Mouse (Mus musculus): ENCODE data around the gene Arhgap36. TPM values are rescaled to one million over a fixed set of nuclear protein-coding genes. Genes with fewer than 3 reads are reported as not detected.

The Arhgap36 gene
- polyA plus RNA-seq (2012), result 0.20 TPM in 1 of 2 replicates, not detected in the other

DNA sequence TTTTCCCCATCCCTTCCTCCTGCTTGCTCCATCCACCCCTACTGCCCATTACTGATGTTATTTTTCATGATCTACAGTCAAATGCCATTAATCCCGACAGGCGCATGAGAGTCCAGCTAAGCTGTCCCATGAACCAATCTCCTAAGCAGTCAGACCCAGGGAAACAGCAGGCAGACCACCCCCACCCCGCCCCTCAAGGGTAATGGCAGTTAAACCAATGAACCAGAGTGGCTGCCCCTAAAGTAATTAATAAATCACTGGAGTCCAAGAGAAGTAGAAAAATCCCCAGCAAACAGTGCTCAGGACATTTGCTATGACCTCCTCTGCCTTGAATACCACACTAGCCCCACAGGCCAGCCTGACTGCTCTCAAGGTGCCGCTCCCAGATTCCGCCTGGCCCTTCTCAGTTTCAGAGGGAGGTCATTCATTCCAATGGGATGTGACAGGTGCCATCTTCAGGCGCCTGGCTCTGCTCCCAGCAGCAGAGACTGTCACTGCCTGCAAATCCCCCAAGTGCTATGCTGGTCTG lies at the start of gene Arhgap36:
Arhgap36 (plus strand) TSS at position 504 of the 529 bp plus-strand sequence.
- H3K4me1 ChIP-seq (ENCODE audit: control insufficient read depth), result no peaks in the 10 kb centered on the region
- no peak for TF ChIP-seq GATA1 (IDR thresholded peaks at IDR 0.05; ENCODE audit: low read length)
- no peak for TF ChIP-seq TAL1 (IDR thresholded peaks at IDR 0.05; ENCODE audit: low read length)

DNA sequence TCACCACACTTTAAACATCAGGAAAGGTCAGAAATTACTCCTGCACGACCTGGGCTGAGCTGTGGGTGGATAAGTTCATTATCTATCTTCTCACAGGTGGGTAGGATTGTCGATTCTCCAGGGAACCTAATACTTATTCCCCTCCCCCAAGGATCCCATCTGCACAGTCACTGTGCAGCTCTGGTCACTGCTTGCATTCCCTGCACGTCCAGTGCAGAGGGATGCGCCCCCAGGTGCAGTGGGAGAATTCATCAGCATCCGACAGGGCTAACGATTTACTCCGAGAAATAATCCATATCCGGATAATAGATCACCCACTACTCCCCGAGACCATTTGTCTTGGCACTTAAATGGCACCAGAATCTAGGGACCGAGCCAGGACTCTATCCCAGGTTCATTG lies 6.0 kb upstream of the Arhgap36 start:
- TF ChIP-seq GATA1 (IDR thresholded peaks at IDR 0.05; ENCODE audit: low read length) (no peak), TAL1 (IDR thresholded peaks at IDR 0.05; ENCODE audit: low read length) (no peak)
- Histone ChIP-seq H3K9me3 (ENCODE audit: control insufficient read depth, low read length) (no peaks in the 10 kb centered on the region), H3K4me1 (ENCODE audit: control insufficient read depth) (no peaks in the 10 kb centered on the region)

More for the DNA sequence above, at the start of gene Arhgap36:
- no peak within 1 kb of the TSS for H3K4me3 ChIP-seq (replicated peaks)
- H3K27me3 ChIP-seq (ENCODE audit: control insufficient read depth), result no peaks in the 10 kb centered on the region
- no peaks in the 10 kb centered on the region for H3K36me3 ChIP-seq (ENCODE audit: control insufficient read depth)
- no peaks in the 10 kb centered on the region for H3K9me3 ChIP-seq (ENCODE audit: control insufficient read depth, low read length)

DNA sequence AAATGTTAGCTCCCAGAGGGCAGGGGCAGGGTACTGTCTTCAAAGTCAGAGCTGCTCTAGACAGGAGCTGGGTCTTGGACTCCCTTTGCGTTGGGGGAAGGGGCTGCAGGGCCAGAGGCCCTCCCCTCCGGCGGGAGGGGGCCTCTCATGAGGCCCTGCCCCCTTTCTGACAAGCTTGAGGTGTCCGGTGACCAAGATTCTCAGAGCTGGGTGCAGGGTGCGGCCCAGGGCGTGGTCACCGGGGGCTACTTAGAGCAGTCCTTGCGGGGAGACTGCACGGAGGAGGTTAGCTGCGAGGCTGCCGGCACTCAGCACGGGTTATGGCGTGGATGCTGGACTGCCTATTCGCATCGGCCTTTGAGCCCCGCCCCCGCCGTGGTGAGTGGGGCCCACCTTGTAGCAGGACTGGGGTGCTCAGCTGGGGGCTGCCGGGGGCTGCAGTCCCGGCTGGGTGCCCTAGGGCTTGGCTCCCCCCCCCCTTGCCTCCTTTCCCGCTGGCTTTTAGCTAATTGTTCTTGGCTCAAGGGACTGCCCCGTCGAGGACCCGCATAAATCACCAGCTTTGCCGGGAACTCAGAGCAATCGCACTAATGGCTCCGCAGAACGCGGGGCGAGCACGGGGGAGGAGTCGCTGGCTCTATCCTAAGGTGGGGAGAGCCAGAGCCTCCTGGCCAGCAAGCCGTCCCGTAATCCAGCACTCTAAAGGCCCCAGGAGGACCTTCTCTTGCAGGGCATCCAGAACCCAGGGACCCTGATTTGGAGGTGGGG lies 6.7 kb downstream of the Arhgap36 start:
- peaks cover 4% of the 10 kb centered on the region; the same call in 1 of the 2 replicates for H3K27me3 ChIP-seq (ENCODE audit: control insufficient read depth)

More for the DNA sequence above, 6.0 kb upstream of the Arhgap36 start:
- Histone ChIP-seq H3K27me3 (ENCODE audit: control insufficient read depth) (no peaks in the 10 kb centered on the region), H3K36me3 (ENCODE audit: control insufficient read depth) (no peaks in the 10 kb centered on the region), H3K4me3 (replicated peaks) (no peak overlapping the region)

DNA sequence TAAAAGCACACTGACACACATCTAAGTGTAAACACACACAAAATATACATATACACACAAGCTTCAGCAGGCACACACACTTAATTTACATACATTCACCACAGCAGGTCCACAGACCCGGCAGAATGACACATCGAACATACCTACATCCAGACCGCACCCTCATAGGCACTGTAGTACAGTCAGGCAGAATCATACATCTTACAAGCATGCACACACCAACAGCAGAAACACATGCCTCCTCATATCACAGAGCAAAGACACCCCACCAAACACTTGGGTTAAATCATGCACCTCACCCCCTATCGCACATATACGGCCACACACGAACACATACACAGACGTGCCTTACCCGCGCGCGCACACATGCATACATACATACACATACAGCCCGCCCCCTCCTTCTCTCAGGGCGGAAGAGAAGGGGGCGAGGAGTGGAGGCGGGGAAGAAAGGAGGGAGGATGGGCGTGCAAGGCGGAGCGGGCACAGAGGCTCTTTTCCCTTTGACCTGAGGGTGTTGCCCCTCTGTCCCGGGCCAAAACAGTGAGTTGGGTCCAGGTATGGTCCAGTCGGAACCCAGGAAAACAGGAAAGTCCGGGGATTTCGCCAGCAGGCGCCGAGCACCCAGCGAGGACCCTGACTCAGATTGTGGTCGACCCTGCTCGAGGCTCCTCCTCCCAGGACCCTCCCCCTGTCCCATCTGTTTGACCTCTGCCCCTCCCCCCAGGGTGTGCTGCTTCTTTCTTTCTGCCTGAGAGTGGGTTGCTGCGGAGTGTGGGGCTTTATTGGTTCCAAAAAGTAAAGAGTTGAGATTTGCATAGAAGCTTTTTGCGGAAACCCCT lies 16.4 kb downstream of the Arhgap36 start:
- H3K4me3 ChIP-seq (replicated peaks), result no peak overlapping the region
- TF ChIP-seq TAL1 (IDR thresholded peaks at IDR 0.05; ENCODE audit: low read length) (no peak), GATA1 (IDR thresholded peaks at IDR 0.05; ENCODE audit: low read length) (no peak)
- H3K36me3 ChIP-seq (ENCODE audit: control insufficient read depth), result no peaks in the 10 kb centered on the region
- no peaks in the 10 kb centered on the region for H3K9me3 ChIP-seq (ENCODE audit: control insufficient read depth, low read length)
- no peaks in the 10 kb centered on the region for H3K4me1 ChIP-seq (ENCODE audit: control insufficient read depth)
- H3K27me3 ChIP-seq (ENCODE audit: control insufficient read depth), result peaks cover 11% of the 10 kb centered on the region

More for the DNA sequence above, 6.7 kb downstream of the Arhgap36 start:
- H3K9me3 ChIP-seq (ENCODE audit: control insufficient read depth, low read length), result no peaks in the 10 kb centered on the region
- H3K4me1 ChIP-seq (ENCODE audit: control insufficient read depth), result no peaks in the 10 kb centered on the region
- no peaks in the 10 kb centered on the region for H3K36me3 ChIP-seq (ENCODE audit: control insufficient read depth)
- H3K4me3 ChIP-seq (replicated peaks), result no peak overlapping the region
- no peak for TF ChIP-seq GATA1 (IDR thresholded peaks at IDR 0.05; ENCODE audit: low read length)

DNA sequence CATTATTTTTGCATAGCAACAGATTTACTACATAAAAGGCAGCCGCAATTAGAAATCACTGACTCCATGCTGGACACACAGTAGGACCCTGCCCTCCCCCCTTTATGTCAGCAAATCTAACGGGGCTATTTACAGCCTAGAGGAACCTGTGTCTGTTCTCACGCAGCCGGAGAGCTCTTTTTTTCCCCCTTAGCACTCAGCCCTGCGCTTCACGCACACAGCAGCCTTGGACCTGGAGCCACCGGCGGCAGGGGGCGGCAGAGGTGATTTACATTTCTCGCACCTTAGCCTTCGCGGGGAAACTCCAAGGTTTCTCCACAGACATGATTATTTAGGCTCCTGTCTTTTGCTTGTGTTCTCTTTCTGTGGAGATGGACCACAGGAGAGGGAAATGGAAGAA lies 17.1 kb downstream of the Arhgap36 start:
- H3K4me3 ChIP-seq (replicated peaks), result no peak overlapping the region
- TF ChIP-seq GATA1 (IDR thresholded peaks at IDR 0.05; ENCODE audit: low read length) (no peak), TAL1 (IDR thresholded peaks at IDR 0.05; ENCODE audit: low read length) (no peak)
- H3K4me1 ChIP-seq (ENCODE audit: control insufficient read depth), result no peaks in the 10 kb centered on the region
- H3K9me3 ChIP-seq (ENCODE audit: control insufficient read depth, low read length), result no peaks in the 10 kb centered on the region
- H3K36me3 ChIP-seq (ENCODE audit: control insufficient read depth), result no peaks in the 10 kb centered on the region
- peaks cover 11% of the 10 kb centered on the region for H3K27me3 ChIP-seq (ENCODE audit: control insufficient read depth)

DNA sequence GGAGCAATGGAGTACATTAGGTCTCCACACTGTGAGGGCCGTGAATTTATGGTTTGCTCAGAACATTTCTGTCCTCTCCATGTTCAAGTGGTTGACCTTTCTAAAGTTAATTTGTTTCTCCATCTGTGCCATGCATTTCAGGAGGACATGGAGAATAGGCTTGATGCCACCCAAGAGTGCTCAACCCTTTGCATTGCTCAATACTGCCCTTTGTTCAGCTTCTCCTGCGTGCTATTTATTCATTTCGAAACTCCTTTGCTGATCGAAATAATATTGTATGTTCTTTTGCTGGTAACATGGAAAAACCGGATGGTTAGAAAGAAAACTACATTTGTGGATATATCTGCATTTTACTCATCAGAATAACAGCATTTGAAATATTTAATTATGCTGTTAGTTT lies 25.4 kb downstream of the Arhgap36 start:
- no peaks in the 10 kb centered on the region for H3K4me1 ChIP-seq (ENCODE audit: control insufficient read depth)
- H3K4me3 ChIP-seq (replicated peaks), result no peak overlapping the region
- H3K9me3 ChIP-seq (ENCODE audit: control insufficient read depth, low read length), result peaks cover 4% of the 10 kb centered on the region; the same call in 1 of the 2 replicates
- H3K36me3 ChIP-seq (ENCODE audit: control insufficient read depth), result no peaks in the 10 kb centered on the region
- no peak for TF ChIP-seq TAL1 (IDR thresholded peaks at IDR 0.05; ENCODE audit: low read length)
- no peak for TF ChIP-seq GATA1 (IDR thresholded peaks at IDR 0.05; ENCODE audit: low read length)
- peaks cover 12% of the 10 kb centered on the region for H3K27me3 ChIP-seq (ENCODE audit: control insufficient read depth)

DNA sequence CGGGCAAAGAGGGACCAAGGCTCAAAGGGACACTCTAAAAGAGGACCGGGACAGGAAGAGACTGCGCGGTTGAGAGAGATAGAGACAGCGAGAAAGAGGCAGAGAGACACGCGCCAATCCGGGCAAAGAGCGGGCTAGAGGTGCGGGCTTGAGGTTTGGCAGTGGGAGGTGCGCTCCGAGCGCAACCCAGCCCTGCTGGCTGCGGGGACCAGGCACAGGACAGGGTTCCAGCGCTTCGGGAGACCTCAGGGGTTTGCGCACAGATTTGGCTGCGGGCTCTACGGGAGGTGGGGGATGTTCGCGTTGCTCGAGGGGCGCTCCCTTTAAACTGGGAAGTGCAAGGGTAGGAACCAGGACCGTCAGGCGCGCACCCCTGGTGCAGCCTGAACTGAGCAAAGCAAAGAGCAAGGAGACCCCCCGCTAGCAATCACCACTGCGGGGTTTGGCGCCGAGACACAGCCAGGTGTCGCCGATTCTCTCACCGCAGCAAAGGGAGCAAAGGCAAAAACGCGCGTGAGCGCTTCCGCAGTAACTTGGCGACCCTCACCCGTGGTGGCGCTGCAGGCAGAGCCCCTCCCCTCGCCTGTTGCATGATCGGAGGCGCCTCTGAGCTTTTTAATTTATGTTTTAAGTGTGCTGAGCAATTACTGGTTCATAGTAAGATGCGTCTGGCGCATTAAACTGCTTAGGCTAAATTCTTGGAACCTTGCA lies 30.1 kb downstream of the Arhgap36 start:
- Histone ChIP-seq H3K27me3 (ENCODE audit: control insufficient read depth) (peaks cover 21% of the 10 kb centered on the region), H3K36me3 (ENCODE audit: control insufficient read depth) (no peaks in the 10 kb centered on the region), H3K4me3 (replicated peaks) (peak overlapping the region; percentile 14), H3K9me3 (ENCODE audit: control insufficient read depth, low read length) (peaks cover 4% of the 10 kb centered on the region; the same call in 1 of the 2 replicates), H3K4me1 (ENCODE audit: control insufficient read depth) (no peaks in the 10 kb centered on the region)
- TF ChIP-seq TAL1 (IDR thresholded peaks at IDR 0.05; ENCODE audit: low read length) (no peak), GATA1 (IDR thresholded peaks at IDR 0.05; ENCODE audit: low read length) (no peak)

Other genes with a start within 250 kb of the Arhgap36 start
- gene Enox2, start 175.7 kb upstream of the Arhgap36 start, polyA plus RNA-seq (2012), result 0.02 and 0.03 TPM in 2 replicates
- not detected in 2 replicates for gene Olfr1320, start 208.4 kb downstream of the Arhgap36 start, polyA plus RNA-seq (2012)

Data from erythroblast, embryonic 14.5 days (primary cell).